Mouse (Mus musculus): ENCODE measurements at regions not wholly inside any gene's neighbourhood (a gene's known extent, or its start where the extent isn't known, plus 50 kb on each side); places are given as distances from the start of the nearest gene placed in this dataset.

DNA sequence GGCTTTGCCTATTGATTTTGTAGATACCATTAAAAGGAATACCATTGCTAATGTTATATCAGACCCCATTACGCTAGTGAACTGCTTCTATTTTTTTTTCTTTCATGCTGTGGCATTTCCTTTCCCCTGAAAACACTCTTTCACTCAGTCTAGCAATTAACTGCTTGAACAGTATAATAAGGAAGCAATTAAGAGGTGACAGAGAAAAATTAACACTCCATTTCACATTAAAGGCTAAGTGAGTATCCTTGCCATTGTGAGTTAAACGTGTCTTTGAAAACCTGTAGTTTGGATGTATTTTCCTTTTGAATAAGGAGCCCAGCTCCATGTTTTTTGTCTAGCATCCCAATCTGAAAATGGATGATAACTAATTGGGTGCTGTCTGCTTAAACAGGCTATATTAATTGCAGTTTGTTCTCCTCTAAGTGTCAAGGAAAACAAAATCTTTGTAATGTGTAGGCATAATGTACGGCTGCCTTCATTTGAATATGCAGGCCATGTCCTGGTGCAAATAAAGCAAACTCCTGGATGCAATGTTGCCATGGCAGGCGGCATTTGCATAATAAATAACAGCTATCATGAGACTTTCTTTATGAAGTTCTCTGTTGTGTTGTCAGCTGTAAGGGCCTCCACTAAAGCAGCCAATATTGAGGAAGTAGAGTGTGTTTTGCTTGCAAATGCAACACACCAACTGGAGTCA is 423.3 kb downstream of the Zic3 start:
- Histone ChIP-seq H3K36me3 (ENCODE audit: insufficient read depth) (no peaks in the 10 kb centered on the region), H3K4me3 (ENCODE audit: low read depth, low read length) (no peak overlapping the region), H3K4me2 (no peak overlapping the region), H3K27ac (ENCODE audit: low read depth) (no peak overlapping the region), H3K9me3 (ENCODE audit: low read depth, low read length) (no peaks in the 10 kb centered on the region), H3K9ac (no peak overlapping the region), H3K4me1 (ENCODE audit: insufficient read depth) (no peaks in the 10 kb centered on the region), H3K27me3 (ENCODE audit: insufficient read depth, low read length) (no peaks in the 10 kb centered on the region)
- WGBS = 73% methylated on average over 4 of the region's 4 CpGs
- no peak for ATAC-seq (ENCODE audit: insufficient read depth)
- DNase-seq = no peak
- TF ChIP-seq CTCF (IDR thresholded peaks at IDR 0.05; ENCODE audit: low read depth) = no peak

DNA sequence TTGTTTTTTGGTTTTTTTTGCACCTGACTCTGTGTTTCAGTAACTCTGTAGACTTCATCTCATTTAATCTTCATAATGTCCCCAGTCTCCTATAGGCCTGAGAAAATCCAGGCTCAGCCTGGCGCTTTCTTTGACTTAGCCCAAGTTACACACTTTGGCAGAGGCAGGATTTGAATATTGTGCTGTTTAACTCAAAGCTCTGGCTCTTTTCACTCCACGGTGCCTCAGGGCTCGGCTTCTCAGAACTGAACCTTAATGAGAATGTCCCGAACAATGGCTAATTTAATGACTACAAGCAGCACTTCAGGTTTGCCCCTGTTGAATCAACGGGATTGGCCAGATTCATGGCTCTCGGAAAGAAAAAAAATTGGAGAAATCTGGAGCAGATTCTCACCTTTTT is 425.1 kb downstream of the Zic3 start:
- H3K27me3 ChIP-seq (ENCODE audit: insufficient read depth, low read length) = no peaks in the 10 kb centered on the region
- WGBS = 82% methylated on average over 6 of the region's 6 CpGs
- H3K4me2 ChIP-seq = no peak overlapping the region
- ATAC-seq (ENCODE audit: insufficient read depth) (no peak), DNase-seq (no peak)
- no peaks in the 10 kb centered on the region for H3K9me3 ChIP-seq (ENCODE audit: low read depth, low read length)
- TF ChIP-seq CTCF (IDR thresholded peaks at IDR 0.05; ENCODE audit: low read depth) = no peak
- H3K27ac ChIP-seq (ENCODE audit: low read depth) = no peak overlapping the region
- H3K9ac ChIP-seq = no peak overlapping the region
- no peak overlapping the region for H3K4me3 ChIP-seq (ENCODE audit: low read depth, low read length)
- no peaks in the 10 kb centered on the region for H3K4me1 ChIP-seq (ENCODE audit: insufficient read depth)
- no peaks in the 10 kb centered on the region for H3K36me3 ChIP-seq (ENCODE audit: insufficient read depth)

DNA sequence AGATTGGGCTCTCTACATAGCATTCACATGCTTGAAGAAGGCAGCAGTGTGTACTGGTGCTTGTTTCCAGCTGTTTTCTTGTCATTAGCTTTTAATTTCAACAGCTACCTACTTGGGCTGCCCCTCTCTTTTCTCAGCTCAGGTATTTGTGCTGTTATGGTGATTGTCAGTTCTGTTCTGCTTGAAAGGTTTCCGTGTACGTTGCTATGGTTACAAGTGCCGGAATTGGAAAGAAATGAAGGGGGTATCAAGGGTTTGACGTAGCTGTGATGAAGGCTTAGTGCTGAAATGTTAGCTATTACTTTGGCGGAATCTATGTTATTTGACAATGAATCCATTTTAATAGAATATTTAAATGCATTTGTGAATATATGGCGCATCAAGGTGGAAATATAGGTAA is 439.5 kb upstream of the 4930550L24Rik start:
- H3K27ac ChIP-seq (ENCODE audit: low read depth) = no peak overlapping the region
- TF ChIP-seq CTCF (IDR thresholded peaks at IDR 0.05; ENCODE audit: low read depth) = no peak
- no peak overlapping the region for H3K4me2 ChIP-seq
- WGBS = 74% methylated on average over 6 of the region's 6 CpGs
- DNase-seq (no peak), ATAC-seq (ENCODE audit: insufficient read depth) (no peak)
- H3K9ac ChIP-seq = no peak overlapping the region
- no peak overlapping the region for H3K4me3 ChIP-seq (ENCODE audit: low read depth, low read length)
- no peaks in the 10 kb centered on the region for H3K27me3 ChIP-seq (ENCODE audit: insufficient read depth, low read length)
- no peaks in the 10 kb centered on the region for H3K36me3 ChIP-seq (ENCODE audit: insufficient read depth)
- no peaks in the 10 kb centered on the region for H3K9me3 ChIP-seq (ENCODE audit: low read depth, low read length)
- no peaks in the 10 kb centered on the region for H3K4me1 ChIP-seq (ENCODE audit: insufficient read depth)

DNA sequence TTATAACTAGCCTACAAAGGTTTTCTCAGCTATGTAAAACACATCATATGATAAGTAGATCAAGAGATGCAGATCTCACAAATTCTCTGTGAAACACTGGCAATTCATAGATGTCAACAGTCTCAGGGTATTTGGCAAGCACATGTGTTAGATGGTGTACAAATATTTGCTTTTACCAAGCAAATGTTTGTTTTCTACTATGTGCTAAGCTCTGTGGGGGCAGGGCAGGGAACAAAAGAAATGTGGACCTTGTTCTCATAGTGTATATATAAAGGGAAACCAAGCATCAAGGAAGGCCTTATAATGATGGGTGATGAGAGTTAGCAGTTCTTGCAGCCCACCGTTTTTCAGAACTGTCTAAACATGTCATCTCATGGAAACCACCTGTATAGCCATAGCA is 438.2 kb upstream of the 4930550L24Rik start:
- Histone ChIP-seq H3K9me3 (ENCODE audit: low read depth, low read length) (no peaks in the 10 kb centered on the region), H3K4me1 (ENCODE audit: insufficient read depth) (no peaks in the 10 kb centered on the region), H3K4me3 (ENCODE audit: low read depth, low read length) (no peak overlapping the region), H3K27ac (ENCODE audit: low read depth) (no peak overlapping the region), H3K36me3 (ENCODE audit: insufficient read depth) (no peaks in the 10 kb centered on the region), H3K4me2 (no peak overlapping the region), H3K9ac (no peak overlapping the region), H3K27me3 (ENCODE audit: insufficient read depth, low read length) (no peaks in the 10 kb centered on the region)
- no peak for ATAC-seq (ENCODE audit: insufficient read depth)
- no peak for TF ChIP-seq CTCF (IDR thresholded peaks at IDR 0.05; ENCODE audit: low read depth)
- no peak for DNase-seq
- 17% methylated on average over 1 of the region's 1 CpGs for WGBS

DNA sequence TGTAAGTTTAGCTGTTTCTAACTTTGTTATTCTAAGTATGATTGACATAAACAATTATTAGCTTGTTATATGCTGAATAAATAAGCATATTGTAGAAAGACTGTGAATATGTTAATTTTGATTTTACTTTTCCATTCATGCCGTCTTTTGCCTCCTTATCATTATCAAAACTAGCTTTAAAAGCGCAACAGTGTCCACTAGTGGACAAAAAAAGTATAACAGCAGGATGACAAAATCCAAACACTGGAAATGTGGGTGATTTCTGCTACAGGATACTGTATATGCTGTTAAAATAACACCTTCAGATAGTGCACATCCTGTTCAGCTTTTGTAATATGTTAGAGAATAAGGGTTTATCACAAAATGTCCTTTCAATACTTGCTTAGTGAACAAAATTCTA is 418.3 kb upstream of the 4930550L24Rik start:
- ATAC-seq (ENCODE audit: insufficient read depth) (no peak), DNase-seq (peak; percentile 72)
- H3K9me3 ChIP-seq (ENCODE audit: low read depth, low read length) = no peaks in the 10 kb centered on the region
- TF ChIP-seq CTCF (IDR thresholded peaks at IDR 0.05; ENCODE audit: low read depth) = peak; percentile 67
- H3K27ac ChIP-seq (ENCODE audit: low read depth) = no peak overlapping the region
- 8% methylated on average over 2 of the region's 2 CpGs for WGBS
- no peaks in the 10 kb centered on the region for H3K36me3 ChIP-seq (ENCODE audit: insufficient read depth)
- H3K4me2 ChIP-seq = no peak overlapping the region
- H3K9ac ChIP-seq = no peak overlapping the region
- H3K4me1 ChIP-seq (ENCODE audit: insufficient read depth) = no peaks in the 10 kb centered on the region
- no peaks in the 10 kb centered on the region for H3K27me3 ChIP-seq (ENCODE audit: insufficient read depth, low read length)
- no peak overlapping the region for H3K4me3 ChIP-seq (ENCODE audit: low read depth, low read length)

DNA sequence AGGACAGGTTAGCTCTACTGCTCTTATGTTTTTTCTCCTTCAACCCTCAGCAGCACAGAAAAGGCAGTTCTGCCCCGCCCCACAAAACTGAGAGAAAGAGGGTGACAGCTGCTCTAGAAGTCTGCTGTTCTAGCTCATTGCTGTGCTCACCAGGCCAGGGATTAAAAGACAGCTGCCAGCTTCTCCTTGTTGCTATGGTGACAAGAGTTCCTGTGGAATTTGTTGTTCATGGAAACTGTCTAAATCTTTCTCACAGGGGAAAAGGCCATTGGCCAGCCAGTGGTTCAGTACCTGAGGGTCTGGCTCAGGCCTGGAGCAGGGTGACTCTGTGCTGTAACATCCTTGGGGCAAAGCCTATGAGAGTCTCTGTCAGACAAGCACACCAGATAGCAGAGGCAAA is 405.6 kb upstream of the 4930550L24Rik start:
- H3K4me3 ChIP-seq (ENCODE audit: low read depth, low read length) = no peak overlapping the region
- no peak for TF ChIP-seq CTCF (IDR thresholded peaks at IDR 0.05; ENCODE audit: low read depth)
- H3K27ac ChIP-seq (ENCODE audit: low read depth) = no peak overlapping the region
- H3K9ac ChIP-seq = no peak overlapping the region
- H3K27me3 ChIP-seq (ENCODE audit: insufficient read depth, low read length) = no peaks in the 10 kb centered on the region
- ATAC-seq (ENCODE audit: insufficient read depth) (no peak), DNase-seq (peak; percentile 1)
- no peaks in the 10 kb centered on the region for H3K36me3 ChIP-seq (ENCODE audit: insufficient read depth)
- H3K4me2 ChIP-seq = no peak overlapping the region
- H3K9me3 ChIP-seq (ENCODE audit: low read depth, low read length) = no peaks in the 10 kb centered on the region
- 57% methylated on average over 1 of the region's 1 CpGs for WGBS
- no peaks in the 10 kb centered on the region for H3K4me1 ChIP-seq (ENCODE audit: insufficient read depth)

DNA sequence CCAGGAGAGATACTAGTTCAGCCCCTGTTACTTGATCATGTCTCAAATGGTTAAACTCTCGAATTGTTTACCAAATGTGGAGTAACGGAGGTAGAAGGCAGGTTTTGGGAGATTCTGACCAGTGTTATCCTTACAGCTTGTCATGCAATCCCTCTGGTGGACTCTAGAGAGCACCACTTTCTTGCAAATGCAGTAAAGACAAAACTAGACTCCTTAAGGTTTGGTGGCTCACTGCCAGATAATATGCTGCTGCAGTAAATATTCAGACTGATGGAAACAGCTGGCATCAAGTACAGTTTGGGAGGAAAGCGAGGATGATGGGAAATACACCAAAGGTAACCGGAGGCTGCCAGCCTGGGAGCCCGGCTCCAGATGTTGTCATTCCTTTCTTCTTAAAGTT is 394.2 kb upstream of the 4930550L24Rik start:
- no peaks in the 10 kb centered on the region for H3K36me3 ChIP-seq (ENCODE audit: insufficient read depth)
- no peaks in the 10 kb centered on the region for H3K4me1 ChIP-seq (ENCODE audit: insufficient read depth)
- ATAC-seq (ENCODE audit: insufficient read depth) (no peak), DNase-seq (peak; percentile 55)
- no peaks in the 10 kb centered on the region for H3K9me3 ChIP-seq (ENCODE audit: low read depth, low read length)
- no peak for TF ChIP-seq CTCF (IDR thresholded peaks at IDR 0.05; ENCODE audit: low read depth)
- no peaks in the 10 kb centered on the region for H3K27me3 ChIP-seq (ENCODE audit: insufficient read depth, low read length)
- H3K27ac ChIP-seq (ENCODE audit: low read depth) = no peak overlapping the region
- WGBS = 23% methylated on average over 5 of the region's 5 CpGs
- no peak overlapping the region for H3K4me2 ChIP-seq
- H3K9ac ChIP-seq = no peak overlapping the region
- H3K4me3 ChIP-seq (ENCODE audit: low read depth, low read length) = no peak overlapping the region

All from lung, embryonic 14.5 days (tissue).